Mouse (Mus musculus) kidney, embryonic 14.5 days (tissue): Measurements from ENCODE around the gene Gm17409. TPM values are rescaled to one million over a fixed set of nuclear protein-coding genes. Genes with fewer than 3 reads are reported as not detected.

Experiments used
- ATAC-seq: fragments of 200-750 bp; cut with Nextera tagmentation; 2 replicates; pipeline ENCODE4 v1.8.0; 2017; ENCODE audit warnings: moderate number of reproducible peaks, mild to moderate bottlenecking, moderate TSS enrichment, moderate library complexity; ENCODE audit not compliant: low FRiP score, low TSS enrichment
- H3K27ac ChIP-seq: fragments of 300-500 bp; sonication (generic); 2 replicates; pipeline ENCODE4 v1.5.1; 2014; ENCODE audit warnings: low read depth, mild to moderate bottlenecking, low read length, moderate library complexity, mixed read lengths
- H3K27me3 ChIP-seq: fragments of 300-500 bp; sonication (generic); 2 replicates; pipeline ENCODE4 v1.6.1; 2014; ENCODE audit warnings: mild to moderate bottlenecking, low read length; ENCODE audit not compliant: control insufficient read depth, insufficient read depth
- H3K36me3 ChIP-seq: fragments of 300-500 bp; sonication (generic); 2 replicates; pipeline ENCODE4 v1.6.1; 2014; ENCODE audit warnings: low read length, mixed read lengths; ENCODE audit not compliant: control insufficient read depth, insufficient read depth
- H3K4me1 ChIP-seq: fragments of 300-500 bp; sonication (generic); 2 replicates; pipeline ENCODE4 v1.6.1; 2014; ENCODE audit warnings: low read length, mixed read lengths; ENCODE audit not compliant: control insufficient read depth, insufficient read depth
- H3K4me2 ChIP-seq: fragments of 300-500 bp; sonication (generic); replicated peaks from 2 replicates; pipeline ENCODE4 v1.6.1; 2014; ENCODE audit warnings: low read depth, mild to moderate bottlenecking, low read length
- H3K4me3 ChIP-seq: fragments of 300-500 bp; sonication (generic); 2 replicates; pipeline ENCODE4 v1.5.1; 2014; ENCODE audit warnings: mild to moderate bottlenecking, low read length
- H3K9ac ChIP-seq: fragments of 300-500 bp; sonication (generic); 2 replicates; pipeline ENCODE4 v1.6.1; 2014; ENCODE audit warnings: low read depth, mild to moderate bottlenecking, low read length, moderate library complexity
- H3K9me3 ChIP-seq: fragments of 300-500 bp; sonication (generic); 2 replicates; pipeline ENCODE4 v1.6.1; 2016; ENCODE audit warnings: low read length; ENCODE audit not compliant: control insufficient read depth
- WGBS: fragments of 180-500 bp; shearing (Covaris S2); extraction: QIAGEN DNeasy Blood & Tissue Kit; methylation state at CpG from one replicate; pipeline ENCODE4 v1.1.7; 2014; 5-methylcytosine and 5-hydroxymethylcytosine counted together
- polyA plus RNA-seq: library from polyadenylated mRNA; unstranded; fragments of >200 nt; fragmentation: Nextera tagmentation; extraction: Ambion mirVana; gene quantifications from 2 replicates; pipeline ENCODE4 v1.2.1, GENCODE M21; 2014

The Gm17409 gene
- polyA plus RNA-seq, 1 experiment from 2014 or later = not detected

DNA sequence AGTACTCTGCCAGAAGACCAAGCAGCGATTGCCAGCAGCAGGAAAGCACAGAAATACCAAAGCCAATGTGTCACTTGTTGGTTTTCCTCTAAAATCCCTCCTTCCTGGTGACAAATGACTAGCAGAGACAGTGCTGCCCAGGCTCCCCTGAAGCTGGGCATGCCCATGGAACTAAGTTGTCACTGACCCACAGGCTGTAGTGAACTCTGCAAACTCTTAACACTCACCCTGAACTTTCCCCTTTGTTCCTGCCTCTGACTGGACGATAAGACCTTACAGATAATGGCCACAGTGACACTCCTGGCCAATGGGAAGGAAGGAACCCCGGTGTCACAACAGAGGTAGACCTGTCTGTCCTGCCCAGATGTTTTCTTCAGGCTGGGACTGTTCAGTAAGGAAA, 43.3 kb downstream of the Gm17409 start:
- Histone ChIP-seq H3K9me3 (no peaks in the 10 kb centered on the region), H3K4me2 (no peak overlapping the region), H3K4me1 (peaks cover 20% of the 10 kb centered on the region), H3K4me3 (no peak overlapping the region), H3K9ac (no peak overlapping the region), H3K36me3 (no peaks in the 10 kb centered on the region), H3K27me3 (no peaks in the 10 kb centered on the region), H3K27ac (no peak overlapping the region)
- WGBS = 81% methylated on average over 3 of the region's 3 CpGs
- no peak for ATAC-seq

DNA sequence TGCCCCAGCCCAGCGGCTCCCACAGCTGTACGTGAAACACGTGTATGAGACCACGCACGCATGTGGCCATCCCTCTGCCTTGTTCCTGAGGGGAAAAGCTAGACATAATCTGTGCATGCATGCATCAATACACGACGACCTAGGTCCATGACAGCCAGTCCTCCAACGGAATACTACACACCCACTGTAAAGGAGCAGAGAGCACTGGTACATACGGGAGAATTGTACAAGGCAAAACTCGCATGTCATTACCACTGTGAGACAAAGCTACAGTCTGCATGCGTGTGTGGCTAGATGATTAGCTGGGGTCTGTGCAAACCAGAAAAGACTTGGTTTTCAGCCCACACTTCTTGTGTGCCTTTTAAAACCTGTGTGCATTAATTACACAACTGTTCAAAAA, 44.6 kb downstream of the Gm17409 start:
- Histone ChIP-seq H3K27me3 (no peaks in the 10 kb centered on the region), H3K4me2 (no peak overlapping the region), H3K4me1 (peaks cover 20% of the 10 kb centered on the region), H3K9me3 (no peaks in the 10 kb centered on the region), H3K9ac (no peak overlapping the region), H3K4me3 (no peak overlapping the region), H3K27ac (no peak overlapping the region), H3K36me3 (no peaks in the 10 kb centered on the region)
- ATAC-seq = no peak
- 93% methylated on average over 11 of the region's 11 CpGs for WGBS

DNA sequence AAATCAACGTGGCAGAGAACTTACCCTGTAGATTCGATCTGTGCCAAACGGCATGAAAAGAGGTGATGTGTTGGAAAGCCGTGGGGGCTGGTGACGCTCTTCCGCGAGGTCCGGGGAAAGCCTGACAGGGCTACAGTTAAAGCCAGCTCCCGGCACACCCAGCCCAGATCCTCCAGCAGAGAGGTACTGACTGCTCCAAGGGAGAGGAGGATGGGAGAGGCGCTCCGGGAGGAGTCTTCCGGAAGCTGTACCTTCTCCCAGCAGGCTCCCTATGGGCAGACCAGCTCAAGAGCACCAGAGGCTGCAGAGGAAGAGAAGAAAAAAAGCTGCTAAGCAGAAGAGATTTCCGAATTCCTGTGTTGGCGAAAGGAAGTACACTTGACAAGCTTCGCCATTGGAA, 46.1 kb downstream of the Gm17409 start:
- Histone ChIP-seq H3K27ac (peak overlapping the region; percentile 51), H3K4me2 (peak overlapping the region; percentile 25; the same call in 1 of the 2 replicates)
- no peak for ATAC-seq

DNA sequence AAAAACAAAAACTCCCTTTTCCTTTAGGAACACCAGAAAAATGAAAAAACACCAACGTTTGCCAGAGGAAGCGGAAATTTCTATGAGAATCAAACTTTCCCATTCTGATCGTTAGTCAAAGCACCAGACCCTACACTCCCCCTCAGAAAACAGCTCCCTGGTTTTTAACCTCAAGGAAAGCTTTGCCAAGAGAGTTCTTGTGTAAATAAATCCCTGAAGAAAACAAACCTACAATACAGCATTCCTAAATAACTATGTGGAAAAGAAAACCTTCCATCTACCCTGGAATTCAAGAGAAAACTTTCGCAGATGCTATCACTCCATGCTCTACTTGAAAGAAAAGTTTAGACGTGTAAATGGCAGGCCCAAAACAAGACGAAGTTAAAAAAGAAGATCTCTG, 47.0 kb downstream of the Gm17409 start:
- no peak overlapping the region for H3K4me2 ChIP-seq
- H3K4me3 ChIP-seq = no peak overlapping the region
- H3K27me3 ChIP-seq = no peaks in the 10 kb centered on the region
- WGBS = 47% methylated on average over 6 of the region's 6 CpGs
- peak overlapping the region; percentile 80; the same call in 1 of the 2 replicates for H3K27ac ChIP-seq
- H3K9ac ChIP-seq = no peak overlapping the region
- H3K9me3 ChIP-seq = no peaks in the 10 kb centered on the region
- peaks cover 20% of the 10 kb centered on the region for H3K4me1 ChIP-seq
- no peak for ATAC-seq
- H3K36me3 ChIP-seq = no peaks in the 10 kb centered on the region

More for the DNA sequence above, 46.1 kb downstream of the Gm17409 start:
- no peaks in the 10 kb centered on the region for H3K27me3 ChIP-seq
- 26% methylated on average over 15 of the region's 15 CpGs for WGBS
- no peaks in the 10 kb centered on the region for H3K9me3 ChIP-seq
- peaks cover 20% of the 10 kb centered on the region for H3K4me1 ChIP-seq
- H3K36me3 ChIP-seq = no peaks in the 10 kb centered on the region
- no peak overlapping the region for H3K9ac ChIP-seq
- H3K4me3 ChIP-seq = no peak overlapping the region

DNA sequence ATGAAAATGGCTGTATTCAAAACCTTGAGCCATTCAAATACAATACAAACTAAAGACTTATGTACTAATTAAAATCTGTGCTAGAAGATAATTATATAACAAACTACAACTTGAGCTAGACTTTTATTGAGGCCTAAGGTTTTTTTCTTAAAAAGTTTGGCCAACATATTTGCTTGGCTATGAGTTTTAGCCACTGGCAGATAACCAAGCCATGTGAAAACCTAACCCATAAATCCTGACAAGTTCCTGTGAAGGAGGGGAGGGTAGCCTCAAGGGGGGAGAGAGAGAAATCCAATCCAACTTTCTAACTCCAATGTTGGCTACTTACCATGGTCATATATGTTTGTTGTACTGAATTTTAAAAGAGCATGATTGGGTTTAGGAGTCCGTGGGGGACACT, 48.6 kb downstream of the Gm17409 start:
- H3K9me3 ChIP-seq = no peaks in the 10 kb centered on the region
- H3K27ac ChIP-seq = no peak overlapping the region
- H3K9ac ChIP-seq = no peak overlapping the region
- peaks cover 25% of the 10 kb centered on the region for H3K4me1 ChIP-seq
- H3K4me3 ChIP-seq = no peak overlapping the region
- no peaks in the 10 kb centered on the region for H3K27me3 ChIP-seq
- ATAC-seq = no peak
- no peaks in the 10 kb centered on the region for H3K36me3 ChIP-seq
- 78% methylated on average over 1 of the region's 1 CpGs for WGBS
- H3K4me2 ChIP-seq = no peak overlapping the region

Other genes starting within 250 kb of the Gm17409 start
- gene Acvr1c, start 112.2 kb upstream of the Gm17409 start, polyA plus RNA-seq = 0.11 and 0.20 TPM in 2 replicates
- 7.0 and 7.9 TPM in 2 replicates for gene Acvr1, start 97.0 kb downstream of the Gm17409 start, polyA plus RNA-seq
- gene Upp2, start 97.2 kb downstream of the Gm17409 start, polyA plus RNA-seq = 5.9 and 10.1 TPM in 2 replicates